Mouse (Mus musculus) spleen, adult 2 months (tissue): ENCODE measurements around the gene Gprc5a. TPM values are rescaled to one million over a fixed set of nuclear protein-coding genes. Genes with fewer than 3 reads are reported as not detected.

Experiments used
- DNase-seq, 2 experiments: peaks; one replicate each; pipeline versions ENCODE4 v3.0.0 to v3.0.0-alpha.2; 2012 to 2021; ENCODE audit warnings: low spot score in 2 of 2, low read depth in 1 of 2
- H3K27ac ChIP-seq: fragments of 200-500 bp; 2 replicates; pipeline ENCODE4 v1.5.1; 2012; ENCODE audit warnings: low read length, inconsistent platforms; ENCODE audit not compliant: insufficient read depth
- H3K27me3 ChIP-seq: fragments of 200-500 bp; 2 replicates; pipeline ENCODE4 v1.6.1; 2012; ENCODE audit warnings: mild to moderate bottlenecking, moderate library complexity, low read length, inconsistent platforms; ENCODE audit not compliant: control insufficient read depth, insufficient read depth
- H3K36me3 ChIP-seq: fragments of 200-500 bp; 2 replicates; pipeline ENCODE4 v1.6.1; 2012; ENCODE audit warnings: mild to moderate bottlenecking, low read length, inconsistent platforms; ENCODE audit not compliant: control insufficient read depth, insufficient read depth
- H3K4me1 ChIP-seq: fragments of 200-500 bp; 2 replicates; pipeline ENCODE4 v1.6.1; 2011; ENCODE audit warnings: inconsistent platforms; ENCODE audit not compliant: control insufficient read depth, insufficient read depth, insufficient read length
- H3K4me3 ChIP-seq: fragments of 200-500 bp; 2 replicates; pipeline ENCODE4 v1.5.1; 2011; ENCODE audit warnings: mild to moderate bottlenecking, inconsistent platforms; ENCODE audit not compliant: insufficient read depth, insufficient read length; ENCODE audit errors: extremely low read depth
- CTCF ChIP-seq: fragments of 200-500 bp; IDR thresholded peaks from 2 replicates; pipeline ENCODE4 v1.5.1; 2011; ENCODE audit warnings: mild to moderate bottlenecking, inconsistent platforms; ENCODE audit not compliant: insufficient read depth, insufficient read length, insufficient replicate concordance; ENCODE audit errors: extremely low read depth
- POLR2A ChIP-seq: fragments of 200-500 bp; IDR thresholded peaks from 2 replicates; pipeline ENCODE4 v1.6.1; 2011; ENCODE audit warnings: low read depth, low read length, inconsistent platforms
- WGBS: fragments of 180-500 bp; shearing (Covaris S2); methylation state at CpG from one replicate; pipeline ENCODE4 v1.1.7; 2018; 5-methylcytosine and 5-hydroxymethylcytosine counted together
- polyA plus RNA-seq: library from polyadenylated mRNA; depleted of rRNA; stranded (reverse); fragments of >200 nt; gene quantifications from 2 replicates; pipeline ENCODE4 v1.2.3, GENCODE M21; 2012; rRNA removed

Gene Gprc5a
- polyA plus RNA-seq, 1 experiment, result 0.21 TPM

GRCm38 (mm10) chr6:135112411-135113113 is 47.1 kb downstream of the Gprc5a start:
- WGBS, result 66% methylated on average over 7 of the region's 7 CpGs
- H3K27me3 ChIP-seq, result no peaks in the 10 kb centered on the region
- H3K36me3 ChIP-seq, result no peaks in the 10 kb centered on the region
- no peaks in the 10 kb centered on the region for H3K4me1 ChIP-seq
- DNase-seq, result no peak
- H3K27ac ChIP-seq, result no peak overlapping the region
- no peak overlapping the region for H3K4me3 ChIP-seq
- no peak for TF ChIP-seq POLR2A
- TF ChIP-seq CTCF, result no peak

GRCm38 (mm10) chr6:135113114-135113436 is 47.6 kb downstream of the Gprc5a start:
- TF ChIP-seq CTCF, result no peak
- no peak for TF ChIP-seq POLR2A
- no peaks in the 10 kb centered on the region for H3K27me3 ChIP-seq
- no peak for DNase-seq
- 67% methylated on average over 6 of the region's 6 CpGs for WGBS
- no peak overlapping the region for H3K4me3 ChIP-seq
- no peaks in the 10 kb centered on the region for H3K36me3 ChIP-seq
- no peaks in the 10 kb centered on the region for H3K4me1 ChIP-seq
- H3K27ac ChIP-seq, result no peak overlapping the region

GRCm38 (mm10) chr6:135116479-135116878 is 51.0 kb downstream of the Gprc5a start:
- H3K27ac ChIP-seq, result no peak overlapping the region
- H3K4me1 ChIP-seq, result no peaks in the 10 kb centered on the region
- no peak overlapping the region for H3K4me3 ChIP-seq
- no peak for DNase-seq
- H3K27me3 ChIP-seq, result no peaks in the 10 kb centered on the region
- WGBS, result 49% methylated on average over 8 of the region's 8 CpGs
- H3K36me3 ChIP-seq, result no peaks in the 10 kb centered on the region
- TF ChIP-seq POLR2A, result no peak
- no peak for TF ChIP-seq CTCF

DNA sequence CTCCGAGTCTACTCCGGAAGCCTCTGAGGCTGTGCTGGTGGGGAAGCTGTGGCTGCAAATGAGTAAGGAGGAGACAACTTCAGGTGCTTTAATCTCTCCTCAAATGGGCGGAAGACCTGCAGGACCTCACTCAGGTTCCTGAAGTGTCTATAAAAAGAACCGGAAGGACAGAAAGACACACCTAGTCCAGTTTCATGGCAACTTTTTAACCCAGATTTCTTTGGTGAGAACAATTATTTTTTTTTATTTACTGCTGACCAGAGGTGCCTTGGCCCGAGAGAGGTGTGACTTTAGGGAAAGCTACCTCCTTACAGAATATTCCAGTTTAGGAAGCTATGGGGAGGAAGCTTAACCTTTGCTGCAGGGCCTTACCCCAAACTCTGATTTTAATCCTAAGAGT is 52.7 kb downstream of the Gprc5a start, which contains the start of gene Gprc5d:
Gene Gprc5d (minus strand): TSS at position 101 of the 400 bp plus-strand sequence.
- DNase-seq, result no peak
- no peaks in the 10 kb centered on the region for H3K4me1 ChIP-seq
- WGBS, result 90% methylated on average over 5 of the region's 5 CpGs

DNA sequence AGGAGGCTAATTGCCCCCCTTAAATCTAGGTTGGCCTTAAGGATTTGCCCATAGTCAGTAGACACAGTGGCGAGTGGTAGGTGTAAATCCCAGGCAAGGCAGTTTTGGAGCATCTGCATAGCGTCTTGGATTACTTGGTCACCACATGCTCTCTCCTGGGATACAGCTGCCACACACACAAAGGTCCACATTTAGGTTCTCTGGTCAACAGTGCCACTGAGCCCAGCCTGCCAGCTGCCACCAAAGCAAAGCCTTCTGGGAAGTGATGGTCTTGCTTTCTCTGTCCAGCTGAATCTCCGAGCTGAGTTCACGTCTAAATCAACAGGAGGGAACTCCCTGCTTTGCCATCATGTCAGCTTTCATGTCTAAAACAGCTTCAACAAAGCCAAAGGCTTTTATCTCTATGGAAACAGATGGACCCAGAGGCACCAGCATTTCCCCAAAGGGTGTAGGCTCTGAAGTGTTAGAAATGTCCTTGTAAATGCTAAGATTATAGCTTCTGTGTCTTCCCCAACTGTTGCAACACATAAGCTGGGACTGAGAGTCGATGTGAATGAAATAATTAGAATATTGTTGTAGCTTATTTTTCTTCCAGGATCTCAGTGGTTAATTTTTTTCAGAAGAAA is 59.4 kb downstream of the Gprc5a start:
- WGBS, result 80% methylated on average over 5 of the region's 5 CpGs

More for the DNA sequence above, 52.7 kb downstream of the Gprc5a start, which contains the start of gene Gprc5d:
- Histone ChIP-seq H3K4me3 (no peak within 1 kb of the TSS), H3K27me3 (no peaks in the 10 kb centered on the region), H3K27ac (no peak within 1 kb of the TSS), H3K36me3 (no peaks in the 10 kb centered on the region)
- TF ChIP-seq POLR2A (no peak), CTCF (no peak)

GRCm38 (mm10) chr6:135133086-135133485 is 67.6 kb downstream of the Gprc5a start:
- no peak overlapping the region for H3K4me3 ChIP-seq
- 95% methylated on average over 7 of the region's 7 CpGs for WGBS
- no peaks in the 10 kb centered on the region for H3K4me1 ChIP-seq
- DNase-seq, result no peak
- H3K27me3 ChIP-seq, result no peaks in the 10 kb centered on the region
- no peak for TF ChIP-seq CTCF
- TF ChIP-seq POLR2A, result no peak
- H3K36me3 ChIP-seq, result no peaks in the 10 kb centered on the region
- no peak overlapping the region for H3K27ac ChIP-seq

More for the DNA sequence above, 59.4 kb downstream of the Gprc5a start:
- Histone ChIP-seq H3K27me3 (no peaks in the 10 kb centered on the region), H3K27ac (no peak overlapping the region), H3K4me3 (no peak overlapping the region), H3K4me1 (no peaks in the 10 kb centered on the region), H3K36me3 (no peaks in the 10 kb centered on the region)
- TF ChIP-seq POLR2A (no peak), CTCF (no peak)
- DNase-seq, result no peak

DNA sequence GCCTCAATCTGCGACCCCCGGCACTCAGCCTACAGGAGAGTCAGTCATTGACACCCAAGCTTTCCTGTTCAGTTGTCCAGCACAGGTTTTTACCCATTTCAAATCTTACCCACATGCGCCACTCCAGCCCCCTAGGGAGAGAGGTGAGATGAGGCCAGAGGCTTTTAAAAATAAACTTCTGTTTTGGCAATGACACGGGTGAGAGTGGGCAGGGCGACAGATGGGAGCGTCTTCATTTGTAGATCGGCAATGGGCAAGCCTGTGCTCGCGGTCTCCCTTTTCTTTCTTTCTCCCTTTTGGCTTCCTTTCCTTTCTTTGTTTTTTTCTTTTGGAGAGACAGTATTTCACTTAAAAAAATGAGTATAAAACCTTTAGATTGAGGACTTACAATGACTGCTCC is 68.0 kb downstream of the Gprc5a start:
- DNase-seq, result no peak
- no peaks in the 10 kb centered on the region for H3K4me1 ChIP-seq
- no peak for TF ChIP-seq CTCF
- no peak for TF ChIP-seq POLR2A
- no peak overlapping the region for H3K4me3 ChIP-seq
- no peaks in the 10 kb centered on the region for H3K36me3 ChIP-seq
- WGBS, result 98% methylated on average over 9 of the region's 9 CpGs
- H3K27ac ChIP-seq, result no peak overlapping the region
- H3K27me3 ChIP-seq, result no peaks in the 10 kb centered on the region

Other genes with a start within 250 kb of the Gprc5a start
- 10.2 and 10.9 TPM in 2 replicates for gene Crebl2, start 235.5 kb upstream of the Gprc5a start, polyA plus RNA-seq
- 6.4 and 7.0 TPM in 2 replicates for gene Gpr19, start 167.1 kb upstream of the Gprc5a start, polyA plus RNA-seq
- gene Cdkn1b, start 145.2 kb upstream of the Gprc5a start, polyA plus RNA-seq, result 30.3 and 35.3 TPM in 2 replicates
- 1.1 TPM in 2 replicates for gene Apold1, start 83.9 kb upstream of the Gprc5a start, polyA plus RNA-seq
- 32.3 and 34.6 TPM in 2 replicates for gene Ddx47, start 54.0 kb upstream of the Gprc5a start, polyA plus RNA-seq
- gene Gprc5d, start 52.6 kb downstream of the Gprc5a start, polyA plus RNA-seq, result 0.09 and 0.25 TPM in 2 replicates
- gene Fam234b, start 132.3 kb downstream of the Gprc5a start, polyA plus RNA-seq, result 13.5 and 16.3 TPM in 2 replicates
- gene Hebp1, start 132.4 kb downstream of the Gprc5a start, polyA plus RNA-seq, result 52.5 and 53.8 TPM in 2 replicates
- gene Gsg1, start 188.7 kb downstream of the Gprc5a start, polyA plus RNA-seq, result 0.83 and 1.1 TPM in 2 replicates
- not detected in 2 replicates for gene Pbp2, start 244.8 kb downstream of the Gprc5a start, polyA plus RNA-seq